Mouse (Mus musculus): ENCODE measurements around the gene Galns. TPM values are rescaled to one million over a fixed set of nuclear protein-coding genes. Genes with fewer than 3 reads are reported as not detected.

The Galns gene
- 10 to 100 TPM; 11.8 to 13.9 TPM for total RNA-seq (2021)
- long read RNA-seq, experiment 1, partial matches to known transcripts: 1 of 7 reads
- long read RNA-seq, experiment 1, other reads (novel, unspliced or antisense): 4 of 7 reads
- long read RNA-seq, experiment 2, transcript Galns-201 (14 exons, 2,557 nt): major isoform, 5 of 13 reads
- long read RNA-seq, experiment 2, partial matches to known transcripts: 2 of 13 reads
- long read RNA-seq, experiment 2, other reads (novel, unspliced or antisense): 6 of 13 reads

DNA sequence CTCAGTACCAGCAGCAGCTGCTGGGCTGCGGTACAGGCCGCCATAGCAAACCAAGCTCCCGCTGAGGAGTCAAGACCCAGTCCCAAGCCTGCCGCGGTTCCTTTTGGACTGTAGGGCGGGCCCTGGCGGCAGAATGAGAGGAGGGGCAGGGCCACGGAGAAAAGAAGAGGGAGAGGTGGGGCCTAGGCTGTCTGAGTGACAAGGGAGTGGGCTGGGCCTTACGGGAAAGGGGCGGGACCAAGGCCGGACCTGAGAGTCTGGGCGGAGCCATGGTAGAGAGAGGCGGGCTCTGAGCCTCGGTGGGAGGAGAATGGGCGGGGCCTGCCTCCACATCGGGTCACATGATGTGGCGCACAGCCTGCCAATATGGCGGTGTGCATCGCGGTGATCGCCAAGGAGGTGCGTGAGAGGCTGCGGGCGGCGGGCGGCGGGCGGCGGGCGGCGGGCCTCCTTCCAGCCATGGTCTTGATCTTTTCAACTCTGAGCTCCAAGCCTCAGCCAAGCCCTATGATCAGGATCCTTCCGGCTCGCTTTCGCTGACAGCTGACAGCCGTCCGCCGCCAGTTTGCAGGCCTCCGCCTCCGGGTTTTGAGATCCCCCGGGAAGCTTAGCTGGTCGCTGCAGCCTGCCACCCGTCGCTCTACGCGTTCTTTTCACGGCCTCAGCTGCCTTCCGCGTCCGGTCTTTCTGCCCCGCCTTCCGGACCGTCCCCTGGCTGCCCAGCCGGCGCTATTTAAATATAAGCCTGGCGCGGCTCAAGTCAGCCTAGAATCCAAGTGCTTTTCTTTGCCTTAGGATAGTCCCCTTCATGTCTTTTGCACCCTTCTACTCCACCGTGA, at the start of gene Galns, which contains the start of gene Trappc2l:
Galns (minus strand) TSS at position 169 of the 839 bp plus-strand sequence.
Trappc2l (plus strand) TSS at position 346 of the 839 bp plus-strand sequence.
- peak; percentile 68 for TF ChIP-seq CTCF (conservative IDR thresholded peaks at IDR 0.05)

DNA sequence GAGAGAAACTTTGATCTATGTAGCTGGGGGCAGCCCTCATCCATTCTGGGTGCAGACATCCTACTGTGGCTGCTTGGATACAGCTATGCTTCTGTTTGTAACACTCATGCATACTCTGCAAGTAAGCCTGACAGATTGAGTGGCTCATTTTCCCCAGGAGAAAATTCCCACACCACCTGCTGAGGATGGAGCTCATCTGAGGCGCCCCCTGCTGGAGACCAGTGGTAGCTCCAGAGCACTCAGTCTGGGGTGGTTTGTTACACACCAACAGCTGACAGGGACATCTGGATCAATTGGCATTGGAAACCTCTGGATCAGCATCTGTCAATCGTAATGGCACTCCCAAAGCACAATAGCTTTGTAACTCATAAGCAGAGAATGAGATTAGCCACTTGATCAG, 48.8 kb upstream of the Galns start:
- TF ChIP-seq CTCF (conservative IDR thresholded peaks at IDR 0.05): peak; percentile 84
- Histone ChIP-seq H3K27ac (peak overlapping the region; percentile 1; the same call in 1 of the 2 replicates), H3K4me3 (no peak overlapping the region)
- peak in 1 of 2 experiments; percentile 53 for DNase-seq (ENCODE audit: low spot score in 2 of 2)

More for the DNA sequence above, at the start of gene Galns, which contains the start of gene Trappc2l:
- Histone ChIP-seq H3K27ac (peak within 1 kb of the TSS; percentile 96), H3K4me3 (peak within 1 kb of the TSS; percentile 79)
- peak; percentile 92 to 96 for DNase-seq (ENCODE audit: low spot score in 2 of 2)

DNA sequence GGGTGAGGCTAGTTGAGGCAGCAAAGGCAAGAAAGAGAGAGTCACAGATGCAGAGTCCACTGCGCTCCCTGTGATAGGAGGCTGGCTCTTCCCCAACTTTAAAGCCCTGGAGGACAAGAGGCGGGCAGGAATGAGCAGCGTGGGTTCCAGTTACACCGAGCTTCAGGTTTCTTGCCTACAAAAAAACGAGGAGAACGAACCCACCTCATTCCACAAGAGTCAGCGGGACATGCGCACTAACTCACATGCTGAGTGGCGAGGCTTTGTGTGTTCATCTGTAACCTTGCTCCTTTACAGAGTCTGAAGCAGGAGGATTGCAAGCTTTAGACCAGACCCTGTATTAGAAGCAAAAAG, 47.5 kb upstream of the Galns start:
- DNase-seq (ENCODE audit: low spot score in 2 of 2): no peak
- Histone ChIP-seq H3K27ac (no peak overlapping the region), H3K4me3 (no peak overlapping the region)
- TF ChIP-seq CTCF (conservative IDR thresholded peaks at IDR 0.05): no peak

DNA sequence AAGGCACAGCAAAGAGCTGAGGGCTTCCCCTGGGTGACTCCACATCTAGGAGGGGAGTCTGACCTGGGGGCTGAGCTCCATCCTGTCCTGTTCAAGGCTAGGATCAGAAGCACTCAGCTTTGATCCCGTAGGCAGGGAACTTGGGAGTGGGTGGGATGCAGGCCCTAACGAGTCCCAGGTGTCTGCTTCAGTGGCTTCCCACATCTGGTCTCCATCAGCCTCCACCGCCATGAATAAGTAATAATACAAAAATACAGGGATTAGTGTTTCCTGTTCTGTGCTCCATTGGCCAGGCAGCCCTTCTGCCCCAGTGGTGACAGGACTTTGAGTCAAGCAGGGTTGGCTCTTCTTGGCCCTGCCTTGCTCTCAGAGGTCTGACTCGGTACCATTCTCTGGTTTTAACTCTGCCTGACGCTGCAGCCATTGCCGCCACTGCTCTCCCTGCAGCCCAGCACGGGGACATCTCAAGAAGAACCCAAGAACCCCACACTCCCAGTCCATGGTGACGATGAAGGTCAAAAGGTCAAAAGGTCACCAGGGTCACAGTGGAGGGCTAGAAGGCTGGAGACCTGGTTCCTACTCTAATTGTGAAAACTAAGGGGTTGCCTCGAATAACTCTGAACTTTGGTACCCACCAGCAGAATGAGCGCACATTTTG, 47.0 kb upstream of the Galns start:
- Histone ChIP-seq H3K4me3 (no peak overlapping the region), H3K27ac (no peak overlapping the region)
- TF ChIP-seq CTCF (conservative IDR thresholded peaks at IDR 0.05): no peak
- DNase-seq (ENCODE audit: low spot score in 2 of 2): no peak

DNA sequence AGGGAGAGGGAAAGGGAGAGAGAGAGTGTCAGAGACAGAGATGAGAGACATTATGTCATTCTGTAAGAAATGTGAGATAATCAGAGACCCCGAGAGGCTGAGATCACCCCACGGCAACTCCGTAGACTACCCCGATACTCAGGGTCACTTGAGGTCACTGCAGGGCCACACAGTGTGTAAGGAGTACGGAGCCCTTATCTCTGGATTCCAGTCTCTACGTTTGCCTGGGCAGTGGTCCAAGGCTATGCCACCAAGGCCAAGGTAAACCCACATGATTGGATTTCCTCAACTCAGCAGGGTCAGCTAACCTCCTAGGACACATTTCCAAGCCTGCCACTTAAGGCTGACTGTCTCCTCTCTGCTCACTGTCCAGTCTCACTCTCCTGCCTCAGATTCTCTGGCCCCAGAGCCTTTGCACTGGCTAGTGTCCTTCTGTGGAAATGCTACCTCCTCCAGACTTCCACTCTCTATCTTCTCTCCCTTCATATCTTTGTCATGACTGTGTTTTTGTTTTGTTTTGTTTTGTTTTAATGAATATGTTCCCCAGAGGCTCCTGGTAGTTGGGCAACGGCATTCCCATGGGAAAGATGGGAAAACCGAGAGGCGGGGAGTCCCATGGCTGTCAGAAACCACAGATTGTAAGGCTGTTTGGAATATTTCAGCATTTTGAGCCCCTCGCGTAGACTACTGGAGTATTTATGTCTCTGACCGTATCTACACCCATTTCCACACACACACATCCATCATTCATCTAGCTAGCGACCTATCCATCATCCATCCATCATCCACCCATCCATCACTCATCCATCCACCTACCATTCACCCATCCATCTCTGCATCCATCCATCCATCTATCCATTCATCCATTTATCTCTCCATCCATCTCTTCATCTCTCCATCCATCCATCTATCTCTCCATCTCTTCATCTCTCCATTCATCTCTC, 45.1 kb upstream of the Galns start:
- Histone ChIP-seq H3K27ac (no peak overlapping the region), H3K4me3 (no peak overlapping the region)
- TF ChIP-seq CTCF (conservative IDR thresholded peaks at IDR 0.05): no peak
- DNase-seq (ENCODE audit: low spot score in 2 of 2): no peak

DNA sequence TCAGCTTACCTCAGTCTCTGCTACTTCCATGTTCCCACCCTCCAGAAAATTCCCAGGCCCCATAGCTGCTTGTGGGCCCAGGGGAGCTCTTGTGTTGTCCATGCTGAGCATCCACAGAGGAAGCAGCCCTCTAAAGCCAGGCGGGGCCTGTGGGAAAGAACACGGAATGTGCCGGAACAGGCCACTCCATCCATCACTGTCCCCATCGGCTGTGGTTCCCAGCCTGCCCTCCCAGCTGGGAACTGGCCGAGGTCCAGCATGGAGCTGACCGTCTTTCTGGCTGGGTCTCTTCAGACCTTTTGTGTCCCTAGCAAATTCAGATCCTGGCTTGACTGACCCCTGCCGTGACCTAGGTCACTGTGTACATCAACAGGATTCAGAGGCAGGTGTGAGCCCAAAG, 43.5 kb upstream of the Galns start:
- no peak overlapping the region for H3K27ac ChIP-seq
- no peak for DNase-seq (ENCODE audit: low spot score in 2 of 2)
- no peak overlapping the region for H3K4me3 ChIP-seq
- no peak for TF ChIP-seq CTCF (conservative IDR thresholded peaks at IDR 0.05)

DNA sequence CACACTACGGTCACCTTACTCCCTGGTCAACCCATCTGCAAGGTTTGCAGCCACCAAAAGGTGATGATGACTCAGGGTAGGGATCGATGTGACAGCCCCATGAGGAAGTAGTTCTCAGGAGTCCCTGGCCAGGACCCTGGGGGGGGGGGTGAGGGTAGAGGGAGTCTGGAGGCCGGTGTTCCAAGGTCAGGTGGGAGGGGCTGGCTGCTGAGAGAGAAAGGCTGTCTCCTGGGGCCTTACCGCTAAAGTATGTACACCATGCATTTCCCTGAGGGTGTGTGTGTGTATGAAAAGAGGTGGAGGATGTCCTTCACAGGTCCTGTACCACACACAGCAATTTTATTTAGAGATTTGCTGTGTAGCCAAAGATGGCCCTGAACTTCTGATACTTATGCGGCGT, 41.4 kb upstream of the Galns start:
- TF ChIP-seq CTCF (conservative IDR thresholded peaks at IDR 0.05): no peak
- no peak for DNase-seq (ENCODE audit: low spot score in 2 of 2)
- Histone ChIP-seq H3K27ac (no peak overlapping the region), H3K4me3 (no peak overlapping the region)

DNA sequence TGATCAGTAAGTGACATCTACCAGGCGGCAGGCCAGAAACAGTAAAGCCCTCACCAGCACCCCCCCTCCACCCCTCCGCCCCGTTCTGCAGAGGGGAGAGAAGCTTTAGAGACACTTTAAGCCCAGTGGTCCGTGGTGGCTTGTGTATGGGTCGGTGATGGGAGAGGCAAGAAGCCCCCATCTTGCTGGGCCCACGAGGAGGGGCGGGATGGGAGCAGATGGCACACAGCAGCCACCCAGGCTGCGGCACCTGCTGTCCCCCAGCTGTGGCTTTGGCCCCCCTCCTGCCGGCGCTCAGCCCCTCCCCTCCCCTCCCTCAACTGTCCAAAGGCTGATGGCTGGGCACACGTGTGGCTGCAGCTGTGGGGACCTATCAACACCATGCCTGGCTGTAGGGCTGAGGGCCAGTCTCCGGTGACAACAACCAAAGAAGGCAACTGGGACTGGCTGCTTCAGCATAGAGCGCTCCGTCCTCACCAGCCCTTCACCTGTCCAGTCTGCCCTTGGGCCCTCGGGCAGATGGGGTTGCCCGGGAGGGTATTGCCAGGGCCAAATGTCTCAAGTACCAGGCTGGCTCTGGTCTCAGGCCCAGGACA, 40.2 kb upstream of the Galns start:
- no peak for DNase-seq (ENCODE audit: low spot score in 2 of 2)
- no peak for TF ChIP-seq CTCF (conservative IDR thresholded peaks at IDR 0.05)
- H3K4me3 ChIP-seq: no peak overlapping the region
- no peak overlapping the region for H3K27ac ChIP-seq

DNA sequence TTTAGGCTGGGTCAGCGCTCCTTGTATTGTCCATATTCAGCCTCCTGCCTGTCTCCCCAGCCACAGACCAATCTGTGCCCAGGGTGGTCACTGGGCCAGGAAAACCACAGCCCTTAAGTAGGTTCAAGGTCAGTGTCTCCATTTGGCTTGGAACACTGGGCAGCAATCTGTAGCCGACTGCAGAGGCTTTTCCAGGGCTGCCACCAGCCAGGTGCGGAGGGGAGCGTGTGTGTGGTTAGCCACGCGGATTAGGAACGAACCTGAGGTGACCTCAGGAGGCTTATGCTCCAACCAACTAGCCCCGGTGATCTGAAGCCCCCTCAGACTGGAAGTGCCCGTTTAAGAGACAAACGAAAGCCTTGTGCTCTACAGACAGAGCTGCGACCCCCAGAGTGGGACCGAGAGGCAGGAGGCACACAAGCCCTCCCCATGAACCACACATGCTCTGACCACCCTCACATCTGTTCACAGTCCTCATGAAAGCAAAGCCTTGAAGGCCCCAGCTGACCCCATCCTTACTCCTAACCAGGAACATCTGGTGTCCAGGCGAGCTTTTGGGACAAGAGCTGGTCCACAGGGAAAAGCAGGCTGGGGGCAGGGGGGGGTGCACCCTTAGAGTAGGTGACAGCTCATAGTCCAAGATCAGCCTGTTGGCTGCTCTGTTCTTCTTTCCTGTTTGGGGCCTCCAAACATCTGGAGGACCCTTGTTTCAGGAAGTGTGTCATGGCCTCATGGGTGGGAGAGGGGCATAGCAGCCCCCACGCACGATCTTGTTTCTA, 37.1 kb upstream of the Galns start:
- DNase-seq (ENCODE audit: low spot score in 2 of 2): no peak
- H3K4me3 ChIP-seq: no peak overlapping the region
- no peak overlapping the region for H3K27ac ChIP-seq
- TF ChIP-seq CTCF (conservative IDR thresholded peaks at IDR 0.05): no peak

DNA sequence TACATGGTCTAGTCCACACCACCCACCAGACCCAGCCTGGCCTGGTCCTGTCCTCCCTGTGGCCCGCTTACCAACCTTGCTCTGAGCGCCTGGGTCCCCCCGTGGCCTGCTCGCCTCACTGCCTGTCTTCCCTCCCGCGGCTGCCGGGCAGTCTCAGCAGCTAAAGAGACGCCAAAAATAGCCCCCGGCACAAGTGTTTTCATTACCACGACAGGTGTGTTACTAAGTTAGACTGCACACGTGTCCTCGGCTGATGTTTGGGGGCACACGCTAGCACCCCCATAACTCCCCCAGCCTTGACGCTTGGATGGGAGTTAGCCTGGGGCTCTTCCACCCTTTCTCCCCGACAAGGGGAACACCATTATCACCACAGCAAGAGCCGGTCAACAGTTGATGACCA, 35.1 kb upstream of the Galns start:
- H3K4me3 ChIP-seq: no peak overlapping the region
- TF ChIP-seq CTCF (conservative IDR thresholded peaks at IDR 0.05): no peak
- DNase-seq (ENCODE audit: low spot score in 2 of 2): no peak
- H3K27ac ChIP-seq: no peak overlapping the region
